Mouse (Mus musculus): Measurements from ENCODE around the gene Srsf2. TPM values are rescaled to one million over a fixed set of nuclear protein-coding genes. Genes with fewer than 3 reads are reported as not detected.
"Not testable (repeated sequence)": the region's sequence is repeated elsewhere in the genome, so short reads cannot be mapped to it uniquely, and the experiment has no call there.

Srsf2 gene
- polyA plus RNA-seq, 1 experiment, result 275 TPM

GRCm38 (mm10) chr11:116837441-116837840, 15.5 kb downstream of the Srsf2 start:
- H3K4me1 ChIP-seq (ENCODE audit: control insufficient read depth, insufficient read depth, low read length), result peaks cover 3% of the 10 kb centered on the region; the same call in 1 of the 2 replicates
- TF ChIP-seq POLR2A (IDR thresholded peaks at IDR 0.05; ENCODE audit: extremely low read depth, insufficient read depth, low read length) (no peak), CTCF (IDR thresholded peaks at IDR 0.05; ENCODE audit: extremely low read depth, insufficient read depth, low read length) (no peak)

GRCm38 (mm10) chr11:116836283-116836682, 16.6 kb downstream of the Srsf2 start:
- Histone ChIP-seq H3K27ac (ENCODE audit: insufficient read depth, low read length) (no peak overlapping the region), H3K4me1 (ENCODE audit: control insufficient read depth, insufficient read depth, low read length) (0 out of 2 replicates have a peak, but pooled peaks cover 1% of the 10 kb centered on the region), H3K4me3 (ENCODE audit: insufficient read depth, low read length) (no peak overlapping the region)
- TF ChIP-seq CTCF (IDR thresholded peaks at IDR 0.05; ENCODE audit: extremely low read depth, insufficient read depth, low read length), result no peak
- no peak for TF ChIP-seq POLR2A (IDR thresholded peaks at IDR 0.05; ENCODE audit: extremely low read depth, insufficient read depth, low read length)

More at GRCm38 (mm10) chr11:116837441-116837840, 15.5 kb downstream of the Srsf2 start:
- Histone ChIP-seq H3K4me3 (ENCODE audit: insufficient read depth, low read length) (no peak overlapping the region), H3K27ac (ENCODE audit: insufficient read depth, low read length) (no peak overlapping the region)

- no peak for TF ChIP-seq POLR2A (IDR thresholded peaks at IDR 0.05; ENCODE audit: extremely low read depth, insufficient read depth, low read length)
- no peak for TF ChIP-seq CTCF (IDR thresholded peaks at IDR 0.05; ENCODE audit: extremely low read depth, insufficient read depth, low read length)
- no peak overlapping the region for H3K4me3 ChIP-seq (ENCODE audit: insufficient read depth, low read length)
- no peak overlapping the region for H3K27ac ChIP-seq (ENCODE audit: insufficient read depth, low read length)
- H3K4me1 ChIP-seq (ENCODE audit: control insufficient read depth, insufficient read depth, low read length), result 0 out of 2 replicates have a peak, but pooled peaks cover 1% of the 10 kb centered on the region
Measured at GRCm38 (mm10) chr11:116834954-116835353, 17.9 kb downstream of the Srsf2 start.

GRCm38 (mm10) chr11:116832172-116832685, 20.7 kb downstream of the Srsf2 start:
- Histone ChIP-seq H3K4me3 (ENCODE audit: insufficient read depth, low read length) (no peak overlapping the region), H3K4me1 (ENCODE audit: control insufficient read depth, insufficient read depth, low read length) (0 out of 2 replicates have a peak, but pooled peaks cover 1% of the 10 kb centered on the region), H3K27ac (ENCODE audit: insufficient read depth, low read length) (no peak overlapping the region)
- no peak for TF ChIP-seq CTCF (IDR thresholded peaks at IDR 0.05; ENCODE audit: extremely low read depth, insufficient read depth, low read length)
- no peak for TF ChIP-seq POLR2A (IDR thresholded peaks at IDR 0.05; ENCODE audit: extremely low read depth, insufficient read depth, low read length)

GRCm38 (mm10) chr11:116827534-116828165, 25.2 kb downstream of the Srsf2 start, which contains the start of gene Mxra7:
TSS of gene Mxra7 (minus strand) at chr11:116828046.
- no peak within 1 kb of the TSS for H3K27ac ChIP-seq (ENCODE audit: insufficient read depth, low read length)

GRCm38 (mm10) chr11:116826550-116827504, 26.1 kb downstream of the Srsf2 start:
- Histone ChIP-seq H3K27ac (ENCODE audit: insufficient read depth, low read length) (no peak overlapping the region), H3K4me3 (ENCODE audit: insufficient read depth, low read length) (peak overlapping the region; percentile 40), H3K4me1 (ENCODE audit: control insufficient read depth, insufficient read depth, low read length) (peaks cover 3% of the 10 kb centered on the region; the same call in 1 of the 2 replicates)
- TF ChIP-seq CTCF (IDR thresholded peaks at IDR 0.05; ENCODE audit: extremely low read depth, insufficient read depth, low read length) (no peak), POLR2A (IDR thresholded peaks at IDR 0.05; ENCODE audit: extremely low read depth, insufficient read depth, low read length) (no peak)

More at GRCm38 (mm10) chr11:116827534-116828165, 25.2 kb downstream of the Srsf2 start, which contains the start of gene Mxra7:
- no peak for TF ChIP-seq CTCF (IDR thresholded peaks at IDR 0.05; ENCODE audit: extremely low read depth, insufficient read depth, low read length)
- TF ChIP-seq POLR2A (IDR thresholded peaks at IDR 0.05; ENCODE audit: extremely low read depth, insufficient read depth, low read length), result no peak
- Histone ChIP-seq H3K4me3 (ENCODE audit: insufficient read depth, low read length) (peak within 1 kb of the TSS; percentile 40), H3K4me1 (ENCODE audit: control insufficient read depth, insufficient read depth, low read length) (no peaks in the 10 kb centered on the region)

- no peak overlapping the region for H3K27ac ChIP-seq (ENCODE audit: insufficient read depth, low read length)
- TF ChIP-seq POLR2A (IDR thresholded peaks at IDR 0.05; ENCODE audit: extremely low read depth, insufficient read depth, low read length), result no peak
- no peak for TF ChIP-seq CTCF (IDR thresholded peaks at IDR 0.05; ENCODE audit: extremely low read depth, insufficient read depth, low read length)
- H3K4me3 ChIP-seq (ENCODE audit: insufficient read depth, low read length), result no peak overlapping the region
- H3K4me1 ChIP-seq (ENCODE audit: control insufficient read depth, insufficient read depth, low read length), result peaks cover 3% of the 10 kb centered on the region; the same call in 1 of the 2 replicates
Measured at GRCm38 (mm10) chr11:116825230-116825629, 27.7 kb downstream of the Srsf2 start.

- H3K27ac ChIP-seq (ENCODE audit: insufficient read depth, low read length); H3K4me3 ChIP-seq (ENCODE audit: insufficient read depth, low read length); H3K4me1 ChIP-seq (ENCODE audit: control insufficient read depth, insufficient read depth, low read length): not testable (repeated sequence)
Measured at GRCm38 (mm10) chr11:116823885-116824284, 29.0 kb downstream of the Srsf2 start.

GRCm38 (mm10) chr11:116823255-116823654, 29.6 kb downstream of the Srsf2 start:
- no peak overlapping the region for H3K27ac ChIP-seq (ENCODE audit: insufficient read depth, low read length)
- H3K4me1 ChIP-seq (ENCODE audit: control insufficient read depth, insufficient read depth, low read length), result peaks cover 3% of the 10 kb centered on the region; the same call in 1 of the 2 replicates
- TF ChIP-seq CTCF (IDR thresholded peaks at IDR 0.05; ENCODE audit: extremely low read depth, insufficient read depth, low read length), result no peak
- H3K4me3 ChIP-seq (ENCODE audit: insufficient read depth, low read length), result no peak overlapping the region

Measured in cortical plate, adult 2 months (tissue).